Mouse (Mus musculus): ENCODE data around the gene Lsm8. TPM values are rescaled to one million over a fixed set of nuclear protein-coding genes. Genes with fewer than 3 reads are reported as not detected.

The Lsm8 gene
- polyA plus RNA-seq, 1 experiment from 2014 or later: 197 TPM

GRCm38 (mm10) chr6:18856487-18857078 is 8.2 kb downstream of the Lsm8 start:
- no peaks in the 10 kb centered on the region for H3K4me1 ChIP-seq
- no peak for ATAC-seq (ENCODE audit: insufficient number of reproducible peaks, insufficient read depth, low FRiP score, low TSS enrichment, low read depth)
- no peak overlapping the region for H3K4me2 ChIP-seq
- no peak overlapping the region for H3K4me3 ChIP-seq
- H3K9ac ChIP-seq: no peak overlapping the region
- peaks cover 47% of the 10 kb centered on the region for H3K36me3 ChIP-seq
- H3K9me3 ChIP-seq: no peaks in the 10 kb centered on the region
- WGBS: 93% methylated on average over 3 of the region's 3 CpGs
- no peak overlapping the region for H3K27ac ChIP-seq
- H3K27me3 ChIP-seq: no peaks in the 10 kb centered on the region

DNA sequence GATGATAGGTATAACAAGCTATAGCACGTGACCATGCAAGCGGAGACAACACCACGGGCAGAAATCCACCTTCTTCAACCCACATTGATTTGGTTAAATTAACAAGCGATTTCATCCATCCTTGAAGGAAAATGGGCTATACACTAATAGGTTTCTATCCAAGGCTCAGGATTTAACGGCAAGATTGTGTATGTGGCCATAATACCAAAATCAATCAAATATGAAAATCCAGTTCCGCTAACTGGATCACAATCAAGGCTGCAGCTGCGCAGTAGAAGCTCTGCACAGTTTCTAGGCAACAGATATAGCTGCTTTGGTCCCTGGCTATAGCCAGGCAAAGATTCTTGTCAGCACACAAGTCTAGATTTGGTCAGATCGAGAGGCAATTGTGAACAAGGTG is 17.6 kb downstream of the Lsm8 start, which contains the start of gene Ankrd7:
Ankrd7 (plus strand) TSS at position 301 of the 400 bp plus-strand sequence.
- ATAC-seq (ENCODE audit: insufficient number of reproducible peaks, insufficient read depth, low FRiP score, low TSS enrichment, low read depth): no peak
- Histone ChIP-seq H3K4me3 (no peak within 1 kb of the TSS), H3K9me3 (no peaks in the 10 kb centered on the region), H3K27me3 (no peaks in the 10 kb centered on the region), H3K9ac (no peak within 1 kb of the TSS), H3K4me2 (no peak within 1 kb of the TSS), H3K36me3 (no peaks in the 10 kb centered on the region), H3K4me1 (no peaks in the 10 kb centered on the region), H3K27ac (no peak within 1 kb of the TSS)
- 90% methylated on average over 8 of the region's 8 CpGs for WGBS

DNA sequence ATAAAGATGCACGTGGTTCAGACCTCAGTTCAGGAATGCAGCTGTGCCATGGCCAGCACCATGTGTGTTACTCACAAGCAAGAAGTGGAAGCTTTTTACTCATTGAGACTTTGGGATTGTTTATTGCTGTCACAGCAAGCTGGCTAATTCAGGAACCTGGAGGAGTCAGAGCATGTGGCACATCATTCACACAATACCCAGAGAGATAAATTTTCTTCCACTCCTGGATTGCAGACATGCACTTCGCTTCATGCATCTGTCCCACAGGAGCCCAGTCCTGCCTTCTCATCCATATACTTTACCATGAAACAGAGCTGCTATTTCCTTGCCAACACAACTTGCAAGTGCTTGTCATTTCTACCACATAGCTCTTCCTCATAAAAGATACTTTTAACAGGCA is 40.7 kb downstream of the Lsm8 start:
- H3K9ac ChIP-seq: no peak overlapping the region
- WGBS: 77% methylated on average over 2 of the region's 2 CpGs
- H3K27ac ChIP-seq: no peak overlapping the region
- H3K4me3 ChIP-seq: no peak overlapping the region
- H3K36me3 ChIP-seq: no peaks in the 10 kb centered on the region
- ATAC-seq (ENCODE audit: insufficient number of reproducible peaks, insufficient read depth, low FRiP score, low TSS enrichment, low read depth): no peak
- no peaks in the 10 kb centered on the region for H3K4me1 ChIP-seq
- no peaks in the 10 kb centered on the region for H3K27me3 ChIP-seq
- H3K9me3 ChIP-seq: no peaks in the 10 kb centered on the region
- H3K4me2 ChIP-seq: no peak overlapping the region

DNA sequence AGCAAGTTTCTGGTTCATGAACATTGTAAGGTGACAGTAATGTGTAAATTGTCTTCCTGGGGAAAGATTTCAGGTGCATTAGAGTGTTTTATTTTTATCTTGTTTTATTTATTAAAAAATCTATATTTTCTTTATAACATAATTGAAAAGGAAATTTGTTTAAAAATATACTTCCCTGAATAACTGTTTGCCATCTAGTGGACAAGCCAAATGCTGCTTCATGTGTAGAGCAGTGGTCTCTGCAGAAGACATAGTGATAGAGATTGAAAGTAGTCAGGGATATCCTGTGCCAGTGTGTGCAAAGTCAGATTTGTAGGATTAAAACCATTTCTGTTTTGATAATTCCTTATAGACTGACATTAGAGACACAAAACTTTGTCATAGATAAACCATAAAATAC is 45.8 kb downstream of the Lsm8 start:
- Histone ChIP-seq H3K4me2 (no peak overlapping the region), H3K4me1 (no peaks in the 10 kb centered on the region), H3K9ac (no peak overlapping the region), H3K27me3 (no peaks in the 10 kb centered on the region), H3K4me3 (no peak overlapping the region), H3K36me3 (no peaks in the 10 kb centered on the region), H3K9me3 (no peaks in the 10 kb centered on the region), H3K27ac (no peak overlapping the region)
- no peak for ATAC-seq (ENCODE audit: insufficient number of reproducible peaks, insufficient read depth, low FRiP score, low TSS enrichment, low read depth)

Other genes starting within 250 kb of the Lsm8 start
- gene Ankrd7, start 17.7 kb downstream of the Lsm8 start, polyA plus RNA-seq (2015; fragmentation: Nextera tagmentation; extraction: Ambion mirVana): 0.18 TPM in 1 of 2 replicates, not detected in the other

All from embryonic facial prominence, embryonic 13.5 days (tissue).